Mouse (Mus musculus) lung, postnatal 36 days (tissue): Measurements from ENCODE around the gene Slc22a14.
"Not testable (repeated sequence)": the region's sequence is repeated elsewhere in the genome, so short reads cannot be mapped to it uniquely, and the experiment has no call there.

Experiments
- DNase-seq: peaks from one replicate; pipeline ENCODE4 v3.0.0; 2022; ENCODE audit warnings: mixed read lengths

Gene Slc22a14

DNA sequence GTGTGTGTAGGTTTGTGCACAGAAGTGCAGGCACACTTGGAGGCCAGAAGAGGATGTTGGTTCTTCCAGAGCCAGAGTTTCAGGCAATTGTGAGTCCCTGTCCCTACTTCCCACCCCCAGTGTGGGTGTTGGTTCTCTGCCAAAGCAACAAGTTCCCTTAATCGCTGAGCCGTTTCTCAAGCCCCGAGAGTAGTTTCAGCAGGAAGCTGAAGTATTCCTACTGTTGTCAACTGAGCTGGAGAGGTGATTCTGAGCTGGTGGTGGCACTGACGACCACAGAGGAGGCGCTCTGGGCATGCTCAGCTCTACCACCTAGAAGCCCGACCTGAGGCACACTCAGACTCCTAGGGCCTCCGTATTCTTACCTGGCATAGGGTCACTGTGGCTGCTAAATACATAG, at the start of gene Slc22a14:
TSS of gene Slc22a14 (minus strand) at position 270 of the 400 bp plus-strand sequence.
- DNase-seq = peak; percentile 47

DNA sequence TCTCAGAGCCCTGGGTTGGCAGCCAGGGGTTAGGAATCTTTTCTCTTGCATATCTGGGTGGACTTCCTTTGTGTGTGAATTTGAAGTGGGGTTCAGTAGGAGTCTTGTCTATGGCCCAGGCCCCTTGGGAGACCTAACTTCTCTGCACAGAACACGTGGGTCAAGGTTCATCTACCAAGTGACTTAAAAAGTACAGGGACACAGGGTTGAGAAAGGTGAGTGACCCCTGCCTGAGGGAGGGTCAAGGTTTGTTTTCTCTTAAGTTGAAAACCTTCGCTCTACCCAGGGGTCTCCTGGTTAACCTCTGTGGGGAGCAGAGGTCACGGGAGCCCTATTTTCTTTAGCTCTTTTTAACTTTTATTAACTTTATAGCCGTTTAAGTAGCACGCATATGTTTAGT, 44.5 kb upstream of the Slc22a14 start:
- DNase-seq = no peak

DNA sequence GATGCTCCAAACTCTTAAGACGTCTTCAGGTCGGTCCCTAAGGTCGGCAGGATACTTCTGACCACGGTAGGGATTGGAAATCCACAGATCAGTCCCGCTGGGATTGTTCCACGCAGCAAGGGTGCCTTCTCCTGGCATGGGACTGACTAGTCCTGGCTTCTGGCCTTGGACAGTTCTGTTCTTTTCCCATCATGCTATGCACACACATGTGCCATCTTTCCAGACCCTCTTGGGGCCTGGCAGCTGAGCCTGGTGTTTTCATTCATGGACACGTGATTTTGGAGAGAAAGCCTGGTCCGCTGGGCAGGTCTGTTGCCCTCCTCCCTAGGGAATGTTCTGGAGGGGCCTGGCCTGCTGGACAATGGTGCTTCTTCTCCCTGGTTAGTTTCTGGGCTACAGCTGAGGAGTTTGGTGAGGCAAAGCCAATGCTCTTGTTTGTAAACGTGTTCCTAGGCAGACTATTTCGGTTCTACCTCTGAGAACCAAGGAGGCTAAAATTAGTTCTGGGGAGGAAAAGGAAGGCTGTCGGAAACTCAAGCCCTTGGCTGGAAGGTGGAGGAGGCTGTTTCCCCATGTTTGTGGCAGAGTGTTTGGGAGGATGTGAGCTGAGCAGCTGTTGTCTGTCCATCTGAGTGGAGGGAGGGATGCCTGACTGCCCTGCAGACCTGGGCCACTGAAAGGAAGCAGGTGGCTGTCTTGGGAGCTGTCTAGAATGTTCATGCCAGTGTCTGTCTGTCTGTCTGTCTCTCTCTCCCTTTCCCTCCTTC, 43.7 kb upstream of the Slc22a14 start:
- DNase-seq = no peak

DNA sequence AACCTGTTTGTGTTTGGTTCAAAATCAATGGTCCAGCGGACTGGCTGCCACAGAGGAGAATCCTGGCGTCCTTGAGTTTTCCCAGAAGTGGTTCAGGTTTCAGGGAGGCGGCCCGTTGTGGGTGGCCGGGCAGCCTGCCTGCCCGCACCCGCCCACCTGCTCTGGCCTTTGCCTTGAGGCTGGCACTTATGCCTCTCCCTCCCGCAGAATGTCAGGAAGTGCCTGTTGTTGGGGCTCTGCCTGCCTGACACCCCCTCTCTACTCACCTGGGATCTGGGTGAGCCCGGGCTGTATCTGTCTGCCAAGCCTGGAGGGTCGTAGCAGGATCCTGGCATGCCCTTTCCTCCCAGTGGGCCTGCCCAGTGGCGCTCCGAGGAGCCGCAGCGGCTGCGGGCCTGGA, 42.5 kb upstream of the Slc22a14 start:
- peak; percentile 35 for DNase-seq

DNA sequence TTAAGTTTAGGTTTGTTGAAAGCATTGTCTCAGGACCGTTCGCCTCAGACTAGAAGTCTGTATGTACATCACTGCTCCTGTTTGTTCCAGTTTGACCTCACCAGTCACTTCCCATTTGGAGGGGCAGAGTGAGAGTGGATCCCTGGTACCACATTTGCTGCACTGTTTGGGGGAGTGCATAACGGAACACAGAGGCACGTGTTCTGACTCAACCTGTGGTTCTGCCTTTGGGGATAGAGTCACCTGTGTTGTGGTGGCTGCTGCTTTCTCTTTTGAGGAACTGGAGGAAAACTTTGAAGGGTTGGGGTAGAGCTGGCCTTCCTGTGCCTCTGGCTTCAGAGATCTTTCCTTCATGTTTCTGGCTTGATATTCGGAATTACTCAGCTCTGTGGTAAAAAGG, 38.7 kb upstream of the Slc22a14 start:
- DNase-seq = no peak

DNA sequence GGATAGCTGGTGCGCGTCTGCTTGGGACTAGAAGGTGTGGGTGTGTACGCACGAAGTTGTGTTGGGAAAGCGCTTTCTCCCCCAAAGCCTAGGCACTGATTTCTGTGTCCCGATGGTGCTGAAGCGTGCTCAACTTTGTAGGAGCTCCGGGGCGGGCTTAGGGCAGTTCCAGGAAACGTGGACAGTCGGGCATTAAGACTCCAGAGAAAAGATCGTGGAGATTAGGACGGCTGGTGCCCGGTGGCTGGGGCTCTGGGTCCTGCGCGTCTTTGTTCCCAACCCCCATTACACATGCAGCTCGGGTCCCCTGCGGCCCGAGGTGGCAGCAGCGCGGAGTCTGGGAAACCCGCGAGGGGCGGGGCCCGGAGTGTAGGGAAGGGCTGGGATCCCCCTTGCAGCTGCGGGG, 37.9 kb upstream of the Slc22a14 start:
- DNase-seq = peak; percentile 36

DNA sequence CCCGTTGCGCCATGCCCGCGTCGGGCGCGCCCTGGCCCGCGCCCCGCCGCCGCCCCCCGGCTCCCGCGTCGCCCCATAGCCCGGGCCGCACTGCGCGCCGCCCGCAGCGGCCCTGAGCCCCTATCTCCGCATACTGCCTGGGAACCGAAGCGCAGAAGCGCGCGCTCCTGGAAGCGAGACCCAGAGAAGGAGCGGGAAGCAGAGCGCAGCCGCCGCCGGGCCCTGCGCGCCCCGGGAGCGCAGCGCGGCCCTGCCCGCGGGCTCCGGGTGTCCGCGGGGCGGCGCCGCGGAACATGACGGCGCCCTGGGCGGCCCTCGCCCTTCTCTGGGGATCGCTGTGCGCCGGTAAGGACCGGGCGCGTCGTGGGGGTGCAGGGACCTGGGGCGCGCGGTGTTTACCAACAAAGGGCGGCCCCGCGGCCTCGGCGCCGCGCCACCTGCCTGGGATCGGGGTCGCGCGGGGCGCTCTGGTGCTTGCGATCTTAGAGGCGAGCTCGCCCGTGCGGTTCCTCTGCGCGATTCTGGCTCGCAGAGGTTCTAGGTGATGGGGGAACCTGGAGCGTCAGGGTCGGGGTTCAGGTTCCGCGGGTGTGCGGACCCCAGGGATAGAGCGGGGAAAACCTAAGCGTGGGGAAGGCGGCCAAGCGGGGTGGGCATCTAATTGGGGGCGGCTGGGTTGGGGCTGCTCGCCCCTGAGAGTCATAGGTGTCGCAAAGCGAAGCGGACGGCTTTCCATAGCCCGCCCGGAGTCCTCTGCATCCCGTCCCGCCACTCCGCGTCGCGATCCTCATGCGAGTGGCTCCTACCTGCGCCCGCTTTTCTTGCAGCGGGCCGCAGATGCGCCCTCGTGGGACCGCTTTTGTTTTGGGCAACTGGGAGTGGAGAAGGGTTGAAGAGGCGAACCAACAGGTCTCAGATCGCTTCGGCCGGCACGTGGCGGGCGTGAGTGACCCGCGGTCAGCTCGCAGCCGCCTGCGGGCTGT, 37.2 kb upstream of the Slc22a14 start:
- DNase-seq = peak; percentile 38

DNA sequence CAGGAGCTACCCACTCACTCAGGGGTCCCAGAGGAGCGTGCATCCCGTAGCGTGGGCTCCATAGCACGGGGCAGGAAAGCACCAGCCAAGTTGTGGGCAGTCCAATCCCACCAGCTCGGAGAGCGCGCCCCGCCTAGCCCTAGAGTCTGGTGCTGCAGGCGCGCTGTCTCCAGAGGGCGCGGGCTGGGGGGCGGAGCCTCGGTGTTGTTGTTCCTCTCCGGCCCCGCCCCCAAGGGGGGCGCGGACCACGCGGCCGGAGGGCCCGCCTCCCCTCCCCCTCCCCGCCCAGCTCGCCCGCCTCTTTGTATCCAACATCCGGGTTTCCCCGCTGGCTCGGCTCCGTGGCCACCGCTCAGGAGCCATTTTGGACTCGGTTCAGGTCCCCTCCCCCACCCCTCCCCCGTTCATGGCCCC, 36.5 kb upstream of the Slc22a14 start, which contains the start of gene Acvr2b:
TSS of gene Acvr2b (plus strand) at position 318 of the 414 bp plus-strand sequence.
- DNase-seq = peak; percentile 98

DNA sequence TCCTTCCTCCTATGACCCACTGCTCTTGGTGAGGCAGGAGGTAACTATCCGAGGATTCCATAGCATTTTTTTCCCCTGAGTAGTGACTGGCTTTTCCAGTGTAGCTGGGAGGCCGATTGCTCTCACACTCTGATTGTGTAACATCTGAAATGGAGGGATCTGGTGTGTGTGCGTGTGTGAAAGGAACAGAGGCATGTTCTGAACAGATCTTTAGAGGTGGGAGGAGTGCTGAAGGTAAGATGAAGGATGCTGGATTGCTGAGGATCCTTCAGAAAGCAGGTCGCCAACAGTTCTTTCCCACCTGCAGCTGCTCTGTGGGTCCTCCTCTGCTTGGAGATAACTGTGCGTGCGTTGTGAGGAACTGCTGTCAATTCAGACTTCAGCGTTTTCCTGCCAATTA, 36.0 kb upstream of the Slc22a14 start:
- peak; percentile 31 for DNase-seq

DNA sequence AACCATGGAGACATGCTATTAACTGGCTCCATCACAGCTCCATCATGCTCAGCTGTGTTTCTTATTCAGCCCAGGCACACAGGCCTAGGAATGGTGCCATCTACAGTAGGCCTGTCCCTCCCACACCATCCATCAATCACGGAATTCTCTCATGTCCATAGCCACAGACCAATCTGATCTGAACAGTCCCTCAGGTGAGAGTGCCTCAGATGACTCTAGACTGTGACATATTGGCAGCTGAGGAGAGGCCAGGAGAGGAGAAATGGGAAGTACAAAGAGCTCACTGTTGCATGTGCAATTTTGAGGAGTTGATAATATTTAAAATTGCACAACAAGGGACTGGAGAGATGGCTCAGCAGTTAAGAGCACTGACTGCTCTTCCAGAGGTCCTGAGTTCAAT, 29.5 kb upstream of the Slc22a14 start:
- DNase-seq = no peak

DNA sequence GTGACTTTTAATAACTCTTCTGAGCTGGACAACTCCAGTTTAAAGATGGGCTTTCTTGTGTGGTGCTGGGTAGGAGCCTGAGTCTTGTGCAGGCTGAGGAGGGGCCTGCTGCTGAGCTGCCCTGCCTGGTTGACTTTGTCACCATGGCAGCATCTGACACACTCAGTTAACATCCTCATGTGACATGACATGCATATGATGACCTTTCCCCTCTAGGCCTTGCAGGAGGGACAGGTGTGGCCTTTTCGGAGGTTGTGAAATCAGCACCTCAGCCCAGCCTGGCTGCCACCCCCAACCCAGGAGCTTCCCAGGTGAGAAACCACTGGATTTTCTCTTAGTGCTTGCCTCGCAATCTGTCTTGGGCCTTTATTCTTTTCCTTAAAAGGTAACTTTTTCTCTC, 24.9 kb upstream of the Slc22a14 start:
- DNase-seq = no peak

DNA sequence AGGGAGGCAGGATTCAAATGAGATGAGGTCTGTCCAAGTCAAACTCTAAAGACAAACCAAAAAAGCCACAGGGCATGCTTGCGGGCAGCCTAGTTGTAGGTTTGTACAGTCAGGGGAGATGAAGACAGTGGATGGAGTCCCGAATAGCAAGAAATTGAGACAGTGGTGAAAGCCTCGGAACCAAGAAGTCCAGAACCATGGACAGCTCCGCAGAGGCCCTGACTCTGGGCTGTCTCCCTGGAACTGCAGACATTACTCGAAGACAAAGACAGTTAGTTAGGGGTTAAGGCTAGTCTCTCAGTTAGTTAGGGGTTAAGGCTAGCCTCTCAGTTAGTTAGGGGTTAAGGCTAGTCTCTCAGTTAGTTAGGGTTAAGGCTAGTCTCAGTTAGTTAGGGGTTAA, 23.6 kb upstream of the Slc22a14 start:
- DNase-seq = peak; percentile 13

DNA sequence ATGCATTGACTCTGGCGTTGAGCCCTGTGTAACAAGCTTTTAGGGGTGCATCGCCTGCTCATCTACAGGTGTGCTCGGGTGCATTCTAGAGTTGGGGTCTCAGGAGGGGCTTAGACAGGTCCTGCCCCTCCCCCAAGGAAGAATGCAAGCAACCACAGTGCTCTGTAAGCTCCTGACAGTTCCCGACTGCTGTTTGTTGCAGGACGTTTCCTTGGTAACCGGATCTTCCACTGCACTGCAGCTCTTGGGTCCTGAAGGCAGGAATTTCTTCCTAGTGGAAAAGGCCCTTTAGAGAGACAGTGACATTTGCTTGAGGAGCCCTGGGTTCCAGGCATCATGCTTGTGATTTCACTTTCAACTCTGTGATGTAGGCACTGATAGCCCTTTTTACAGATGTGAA, 17.2 kb upstream of the Slc22a14 start:
- no peak for DNase-seq

DNA sequence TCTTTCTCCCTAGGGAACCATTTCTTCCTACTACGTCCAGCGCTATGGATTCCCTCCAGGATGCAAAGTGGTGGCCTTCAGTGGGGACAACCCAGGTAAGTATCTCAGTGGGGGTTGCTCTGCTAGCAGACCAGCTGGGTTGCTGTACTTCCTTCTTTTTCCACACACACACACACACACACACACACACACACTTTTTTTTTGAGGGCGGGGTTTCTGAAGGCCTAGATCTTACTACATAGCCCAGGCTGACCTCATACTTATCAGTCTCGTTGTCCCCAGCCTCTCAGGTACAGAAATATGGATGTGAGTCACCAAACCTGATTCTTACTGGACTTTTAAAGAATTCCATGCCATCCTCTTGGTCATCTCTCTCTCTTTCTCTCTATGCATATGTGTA, 12.9 kb upstream of the Slc22a14 start:
- DNase-seq = no peak

DNA sequence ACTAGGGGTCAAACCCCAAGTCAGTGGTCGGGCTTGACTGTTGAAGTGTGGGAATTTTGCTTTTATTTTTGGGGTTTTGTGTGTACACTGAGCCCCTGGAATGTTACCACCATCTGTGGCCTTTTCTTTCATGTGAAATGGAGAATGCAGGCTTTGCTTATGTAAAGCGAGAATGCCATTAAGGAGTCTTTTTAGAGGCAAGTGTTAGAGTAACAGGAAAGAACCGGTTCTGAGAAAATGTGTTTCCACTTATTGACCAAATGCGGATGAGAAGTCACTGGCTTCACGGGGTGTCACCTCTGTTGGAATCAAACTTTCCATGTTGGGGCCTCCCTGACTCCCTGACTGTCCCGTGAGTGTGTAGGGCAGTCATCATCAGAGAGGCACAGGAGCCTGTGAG, 10.2 kb upstream of the Slc22a14 start:
- no peak for DNase-seq

DNA sequence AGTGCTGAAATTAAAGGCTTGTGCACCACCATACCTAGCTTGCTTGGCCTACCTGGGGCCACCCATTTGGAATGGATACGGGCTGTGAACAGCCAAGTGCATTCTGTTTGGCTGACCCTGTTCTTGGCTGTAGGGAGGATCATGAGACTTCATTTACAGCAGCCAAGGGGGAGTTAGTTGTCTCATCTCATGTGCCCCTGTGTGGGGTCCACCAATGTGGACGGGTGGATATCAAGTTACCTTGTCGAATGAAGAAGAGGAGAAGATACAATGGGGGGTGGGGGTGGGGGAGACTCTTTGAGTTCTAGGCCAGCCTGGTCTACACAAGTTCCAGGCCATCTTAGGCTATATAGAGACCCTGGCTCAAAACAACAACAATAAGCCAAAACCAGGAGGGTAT, 9.7 kb upstream of the Slc22a14 start:
- no peak for DNase-seq

DNA sequence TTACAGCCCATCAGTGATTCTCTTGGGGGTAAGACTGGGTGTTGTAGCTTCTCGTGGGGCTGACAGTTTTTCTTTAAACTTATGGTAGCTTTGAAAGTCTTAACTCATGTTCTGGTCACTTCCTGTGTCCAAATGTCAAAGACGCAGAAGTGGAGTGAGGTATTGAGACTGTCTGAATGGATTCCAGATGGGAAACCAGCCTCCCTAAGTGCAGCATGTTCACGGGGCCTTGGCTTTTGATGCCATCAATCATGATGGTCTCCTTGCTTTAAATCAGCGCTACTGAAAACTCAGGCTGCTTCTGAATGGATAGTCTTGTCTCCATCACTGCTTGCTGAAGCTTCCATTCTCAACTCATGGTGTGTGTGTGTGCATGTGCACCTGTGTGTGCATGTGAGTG, 5.9 kb upstream of the Slc22a14 start:
- no peak for DNase-seq

DNA sequence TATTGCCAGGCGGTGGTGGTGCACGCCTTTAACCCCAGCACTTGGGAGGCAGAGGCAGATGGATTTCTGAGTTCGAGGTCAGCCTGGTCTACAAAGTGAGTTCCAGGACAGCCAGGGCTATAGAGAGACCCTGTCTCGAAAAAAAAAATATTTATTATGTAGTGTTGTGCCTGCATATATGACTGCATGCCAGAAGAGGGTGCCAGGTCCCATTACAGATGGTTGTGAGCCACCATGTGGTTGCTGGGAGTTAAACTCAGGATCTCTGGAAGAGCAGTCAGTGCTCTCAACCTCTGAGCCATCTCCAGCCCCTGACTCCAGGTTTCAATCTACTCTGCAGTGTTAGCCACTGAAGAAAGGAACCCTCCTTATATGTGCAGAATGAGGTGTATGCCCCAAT, 5.4 kb upstream of the Slc22a14 start:
- DNase-seq = not testable (repeated sequence)

DNA sequence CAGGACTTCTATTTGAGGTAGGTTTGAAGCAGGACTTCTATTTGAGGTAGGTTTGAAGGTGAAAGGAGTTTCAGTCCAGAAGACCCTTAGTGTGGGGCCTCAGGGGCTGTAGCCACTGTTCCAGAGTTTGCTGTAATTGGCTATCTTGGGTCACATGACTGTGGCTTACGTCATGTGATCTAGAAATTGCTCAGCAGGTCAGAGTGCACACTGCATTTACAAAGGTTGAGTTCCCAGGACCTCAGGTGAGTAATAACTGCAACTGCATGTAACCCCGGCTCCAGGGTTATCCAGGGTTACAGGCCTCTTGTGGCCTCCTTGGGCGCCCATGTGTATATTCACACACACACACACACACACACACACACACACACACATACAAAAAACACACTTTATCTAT, 3.0 kb upstream of the Slc22a14 start:
- DNase-seq = no peak

DNA sequence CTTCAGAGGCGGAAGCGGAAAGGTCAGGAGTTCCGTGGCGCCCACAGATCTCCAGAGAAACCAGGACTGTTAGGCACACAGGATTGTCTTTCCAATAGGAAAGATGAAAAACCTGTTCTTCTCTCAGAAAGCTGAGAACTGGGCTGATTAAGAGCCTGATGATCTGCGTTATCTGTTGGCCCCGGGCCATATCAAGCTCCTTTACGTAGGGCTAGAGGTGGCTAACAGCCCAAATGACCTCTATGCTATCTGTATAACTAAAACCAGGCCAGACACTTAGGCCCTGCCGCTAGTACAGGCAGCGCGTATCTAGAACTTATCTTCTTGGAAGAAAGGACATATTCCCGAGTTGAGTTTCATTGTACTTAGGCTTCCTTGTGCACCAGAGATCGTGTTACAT, 2.1 kb downstream of the Slc22a14 start:
- no peak for DNase-seq

DNA sequence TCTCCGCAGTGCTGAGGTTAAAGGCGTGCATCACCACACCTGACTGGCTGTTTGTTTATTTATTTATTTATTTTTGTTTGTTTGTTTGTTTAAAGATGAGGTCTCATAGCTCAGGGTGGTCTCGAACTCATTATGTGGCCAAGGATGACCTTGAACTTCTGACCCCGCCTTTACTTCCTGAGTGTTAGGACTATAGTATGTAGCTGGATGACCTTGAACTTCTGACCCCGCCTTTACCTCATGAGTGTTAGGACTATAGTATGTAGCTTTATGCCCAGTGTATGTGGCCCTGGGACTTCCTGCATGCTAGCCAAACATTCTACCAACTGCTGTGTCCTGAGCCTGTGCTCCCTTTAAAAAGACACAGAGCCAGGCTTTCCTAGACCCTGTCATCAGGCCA, 3.9 kb downstream of the Slc22a14 start:
- DNase-seq = no peak

DNA sequence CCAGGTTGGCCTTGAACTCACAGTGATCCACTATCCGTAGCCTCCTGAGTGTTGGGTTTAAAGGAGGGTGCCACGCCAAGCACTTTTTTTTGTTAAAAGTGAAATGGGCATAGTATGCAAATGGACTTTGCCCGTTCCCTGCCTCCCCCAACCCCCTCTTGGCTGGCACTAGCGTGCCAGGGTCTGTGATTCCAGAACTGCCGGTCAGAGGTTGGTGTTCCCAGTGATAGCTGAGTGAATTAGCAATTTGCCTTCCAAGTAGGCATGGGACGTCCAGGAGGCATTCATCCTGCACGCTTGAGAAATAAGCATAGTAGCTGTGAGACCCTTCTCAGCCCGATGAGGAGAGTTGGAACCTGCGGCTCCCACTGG, 7.3 kb downstream of the Slc22a14 start:
- DNase-seq = no peak

DNA sequence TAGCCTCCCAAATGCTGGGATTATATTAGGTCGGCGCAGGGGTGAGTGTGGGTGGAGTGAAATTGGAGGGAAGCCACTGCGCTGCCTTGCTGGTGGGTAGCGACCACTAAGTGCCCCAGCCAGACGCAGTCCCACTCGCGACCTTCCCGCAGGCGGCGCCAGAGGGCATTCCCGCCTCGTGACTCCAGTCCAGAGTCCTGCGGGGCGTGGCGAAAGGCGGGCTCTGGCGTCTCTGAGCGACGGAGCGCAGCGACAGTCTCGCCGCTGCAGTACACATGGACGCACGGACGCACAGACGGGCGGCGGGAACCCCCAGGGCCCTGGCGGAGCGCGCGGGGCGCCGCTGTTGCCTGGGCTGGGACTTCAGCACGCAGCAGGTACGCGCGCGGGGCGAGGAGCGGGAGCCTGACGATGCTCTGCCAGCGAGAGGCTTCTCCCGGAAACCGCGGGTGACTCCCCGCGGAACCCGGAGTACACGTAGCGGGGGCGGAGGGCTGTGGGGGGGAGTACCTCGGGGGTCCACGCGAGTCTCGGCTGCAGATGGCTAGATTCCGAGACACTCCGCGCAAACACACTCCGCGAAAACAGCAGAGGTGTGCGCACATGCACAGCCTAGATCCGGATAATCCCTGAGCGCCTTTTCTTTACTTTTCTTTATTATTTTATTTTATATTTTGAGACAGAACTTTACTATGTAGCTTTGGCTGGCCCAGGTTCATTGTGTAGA, 7.9 kb downstream of the Slc22a14 start, which contains the start of gene Xylb:
TSS of gene Xylb (plus strand) at position 51 of the 727 bp plus-strand sequence.
- peak; percentile 98 for DNase-seq
